12 mouse cellular contexts compared by ENCODE assay signal in the genomic region with DNA sequence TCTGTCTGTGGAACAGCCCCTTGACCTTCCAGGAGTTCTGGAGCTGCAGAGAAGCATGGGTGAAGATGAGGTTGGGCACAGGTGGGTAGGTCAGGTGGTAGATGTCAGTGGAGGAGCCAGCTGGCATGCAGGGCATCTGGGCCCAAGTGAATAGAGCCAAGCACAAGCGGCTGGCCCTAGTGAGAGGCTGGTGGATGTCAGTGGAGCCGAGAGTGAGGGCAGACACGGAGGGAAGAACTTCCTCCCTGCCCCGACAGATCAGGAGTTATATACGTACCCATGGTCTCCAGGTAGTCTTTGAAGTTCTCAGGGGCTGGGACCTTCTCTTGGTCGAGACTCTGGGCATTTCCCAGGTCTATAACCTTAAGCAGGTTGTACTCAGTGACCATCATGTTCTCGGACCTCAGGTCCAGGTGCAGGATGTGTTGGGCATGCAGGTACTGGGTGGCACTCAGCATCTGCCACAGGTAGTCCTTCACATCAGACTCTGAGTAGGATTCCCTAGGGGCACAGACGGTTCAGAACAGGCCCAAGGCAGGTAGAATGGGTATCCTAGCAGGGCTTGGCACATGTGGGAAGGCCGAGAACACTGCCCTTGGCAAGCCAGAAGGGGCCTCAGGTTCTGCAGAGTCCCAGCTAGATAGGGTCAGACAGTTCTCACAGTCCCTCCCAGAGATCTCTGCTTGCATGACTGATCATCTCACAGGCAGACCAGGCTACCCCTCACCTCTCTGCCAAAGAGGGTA. TPM values are rescaled to one million over a fixed set of nuclear protein-coding genes. Genes with fewer than 3 reads are reported as not detected.
DNase-seq lines count a peak whose midpoint lies in the region; ATAC-seq and TF ChIP-seq lines count a peak whose summit lies in the region.
"Had no signal": no experiment of that assay in that cellular context is flagged by ENCODE, and none has a peak within 500 bp of the region (broad histone marks: within the 10 kb centered on the region; RNA-seq: fewer than 3 reads in every experiment).

No protein-coding gene starts in this region.

- no peak overlapping the region; the same call in 1 of the 2 replicates for H3K9ac ChIP-seq in heart, embryonic 15.5 days
- peak overlapping the region; percentile 67; the same call in 1 of the 2 replicates for H3K9ac ChIP-seq in hindbrain, embryonic 13.5 days
- H3K9ac ChIP-seq in liver, postnatal 0 days (replicated peaks), result no peak overlapping the region
- H3K9ac ChIP-seq: embryonic facial prominence, embryonic 15.5 days had no signal

- no peak for ATAC-seq in heart, embryonic 15.5 days (replicated peaks; ENCODE audit: insufficient number of reproducible peaks, insufficient read depth, low FRiP score, low read depth)
- ATAC-seq in hindbrain, embryonic 13.5 days (ENCODE audit: low FRiP score), result no peak
- no peak for ATAC-seq in liver, postnatal 0 days

- H3K27me3 ChIP-seq in heart, embryonic 15.5 days, result peaks cover 12% of the 10 kb centered on the region
- peaks cover 58% of the 10 kb centered on the region for H3K27me3 ChIP-seq in E14TG2a.4 (ENCODE audit: insufficient read depth, low read length)
- peaks cover 36% of the 10 kb centered on the region for H3K27me3 ChIP-seq in hindbrain, embryonic 13.5 days
- H3K27me3 ChIP-seq in liver, postnatal 0 days (ENCODE audit: insufficient read depth, low read length), result peaks cover 2% of the 10 kb centered on the region; the same call in 1 of the 2 replicates

- peak overlapping the region; percentile 88; the same call in 1 of the 2 replicates for H3K27ac ChIP-seq in heart, embryonic 15.5 days
- H3K27ac ChIP-seq in hindbrain, embryonic 13.5 days, result no peak overlapping the region
- H3K27ac ChIP-seq in liver, postnatal 0 days (ENCODE audit: low read depth), result no peak overlapping the region
- H3K27ac ChIP-seq: embryonic facial prominence, embryonic 15.5 days had no signal

- H3K9me3 ChIP-seq in heart, embryonic 15.5 days (replicated peaks), result no peaks in the 10 kb centered on the region
- H3K9me3 ChIP-seq in E14TG2a.4 (ENCODE audit: low read length), result no peaks in the 10 kb centered on the region
- H3K9me3 ChIP-seq in hindbrain, embryonic 13.5 days, result no peaks in the 10 kb centered on the region
- no peaks in the 10 kb centered on the region for H3K9me3 ChIP-seq in liver, postnatal 0 days (ENCODE audit: low read length)
- H3K9me3 ChIP-seq: embryonic facial prominence, embryonic 15.5 days had no signal

- TF ChIP-seq CTCF in E14TG2a.4 (conservative IDR thresholded peaks at IDR 0.05; ENCODE audit: low read length), result no peak
- TF ChIP-seq CTCF in liver, postnatal 0 days (IDR thresholded peaks at IDR 0.05; ENCODE audit: low read depth), result no peak

- WGBS in heart, embryonic 15.5 days, result 74% methylated on average over 9 of the region's 9 CpGs
- WGBS in hindbrain, embryonic 13.5 days, result 83% methylated on average over 9 of the region's 9 CpGs
- WGBS in liver, postnatal 0 days (ENCODE audit: insufficient replicate concordance), result 61% methylated on average over 9 of the region's 9 CpGs

- H3K4me3 ChIP-seq in heart, embryonic 15.5 days, result no peak overlapping the region
- H3K4me3 ChIP-seq in E14TG2a.4 (replicated peaks; ENCODE audit: low read length), result 0 out of 2 replicates have a peak overlapping the region, but pooled peaks have one; percentile 64
- peak overlapping the region; percentile 41; the same call in 1 of the 2 replicates for H3K4me3 ChIP-seq in hindbrain, embryonic 13.5 days
- no peak overlapping the region for H3K4me3 ChIP-seq in liver, postnatal 0 days (ENCODE audit: low read depth, low read length)

- intact Hi-C loops in heart, postnatal 25 days (cut with DNase I), result no loop called here

- no peak for TF ChIP-seq EP300 in liver, postnatal 0 days (IDR thresholded peaks at IDR 0.05; ENCODE audit: low read depth)

- H3K4me2 ChIP-seq in heart, embryonic 15.5 days, result peak overlapping the region; percentile 54
- peak overlapping the region; percentile 65; the same call in 1 of the 2 replicates for H3K4me2 ChIP-seq in hindbrain, embryonic 13.5 days
- H3K4me2 ChIP-seq in liver, postnatal 0 days (ENCODE audit: low read depth, low read length), result 0 out of 2 replicates have a peak overlapping the region, but pooled peaks have one; percentile 26

- peaks cover 97% of the 10 kb centered on the region for H3K4me1 ChIP-seq in heart, embryonic 15.5 days (replicated peaks)
- H3K4me1 ChIP-seq in E14TG2a.4 (replicated peaks; ENCODE audit: low read depth, low read length), result peaks cover 21% of the 10 kb centered on the region
- H3K4me1 ChIP-seq in hindbrain, embryonic 13.5 days (replicated peaks), result peaks cover 8% of the 10 kb centered on the region
- H3K4me1 ChIP-seq in liver, postnatal 0 days (ENCODE audit: insufficient read depth), result peaks cover 19% of the 10 kb centered on the region

- peaks cover 4% of the 10 kb centered on the region; the same call in 1 of the 2 replicates for H3K36me3 ChIP-seq in heart, embryonic 15.5 days
- H3K36me3 ChIP-seq in E14TG2a.4 (ENCODE audit: insufficient read depth, low read length), result peaks cover 17% of the 10 kb centered on the region
- peaks cover 16% of the 10 kb centered on the region for H3K36me3 ChIP-seq in hindbrain, embryonic 13.5 days
- H3K36me3 ChIP-seq in liver, postnatal 0 days (replicated peaks; ENCODE audit: insufficient read depth, low read length), result peaks cover 10% of the 10 kb centered on the region

- no peak for DNase-seq in heart, postnatal 25 days (ENCODE audit: low spot score)
- no peak for DNase-seq in liver, postnatal 0 days
- no peak for DNase-seq in gastrocnemius, adult 8-10 months (ENCODE audit: low spot score in 2 of 2)
- DNase-seq in cerebellum, adult 11-12 months, result no peak
- DNase-seq in gastrocnemius, postnatal 10 days, result no peak
- DNase-seq: gastrocnemius, postnatal 36 days had no signal

RNA-seq across cellular contexts. Expression of gene Trim11, which starts 17.3 kb away (rescaled TPM):
- polyA plus RNA-seq in heart, embryonic 15.5 days (2015; fragmentation: Nextera tagmentation; extraction: Ambion mirVana), result 26.9 and 34.6 TPM in 2 replicates
- 10 to 100 TPM; 14.8 to 15.5 TPM for total RNA-seq in heart, postnatal 25 days (2021)
- polyA plus RNA-seq in hindbrain, embryonic 13.5 days (2015; fragmentation: Nextera tagmentation; extraction: Ambion mirVana), result 20.8 and 21.8 TPM in 2 replicates
- polyA plus RNA-seq in liver, postnatal 0 days (2015; fragmentation: Nextera tagmentation; extraction: Ambion mirVana), result 8.8 and 8.9 TPM in 2 replicates
- 1 to 10 TPM; 4.8 to 8.5 (median 7.4) TPM for total RNA-seq in gastrocnemius, adult 8-10 months (2022)
- total RNA-seq in gastrocnemius, postnatal 10 days (2021), result 10 to 100 TPM; 11.1 to 15.4 TPM

RNA-seq across cellular contexts. Expression of gene Hist3h2a, which starts 40.7 kb away (rescaled TPM):
- polyA plus RNA-seq in heart, embryonic 15.5 days (2015; fragmentation: Nextera tagmentation; extraction: Ambion mirVana), result 30.4 and 34.7 TPM in 2 replicates
- 10 to 100 TPM; 17.1 to 21.3 TPM for total RNA-seq in heart, postnatal 25 days (2021)
- 138 and 142 TPM in 2 replicates for polyA plus RNA-seq in hindbrain, embryonic 13.5 days (2015; fragmentation: Nextera tagmentation; extraction: Ambion mirVana)
- polyA plus RNA-seq in liver, postnatal 0 days (2015; fragmentation: Nextera tagmentation; extraction: Ambion mirVana), result 14.3 and 14.8 TPM in 2 replicates
- 10 to 100 TPM in 3 of 4 experiments, 1 to 10 TPM in 1; 8.9 to 14.8 (median 11.5) TPM for total RNA-seq in gastrocnemius, adult 8-10 months (2022)
- 10 to 100 TPM; 25.1 to 25.6 TPM for total RNA-seq in gastrocnemius, postnatal 10 days (2021)

RNA-seq across cellular contexts. Expression of gene Trim17, which starts 40.7 kb away (rescaled TPM):
- 0.27 and 0.57 TPM in 2 replicates for polyA plus RNA-seq in heart, embryonic 15.5 days (2015; fragmentation: Nextera tagmentation; extraction: Ambion mirVana)
- under 1 TPM; 0.10 to 0.17 TPM for total RNA-seq in heart, postnatal 25 days (2021)
- polyA plus RNA-seq in hindbrain, embryonic 13.5 days (2015; fragmentation: Nextera tagmentation; extraction: Ambion mirVana), result 1.6 TPM in 2 replicates
- polyA plus RNA-seq in liver, postnatal 0 days (2015; fragmentation: Nextera tagmentation; extraction: Ambion mirVana), result 0.11 and 0.15 TPM in 2 replicates
- under 1 TPM; 0.08 to 0.31 (median 0.20) TPM for total RNA-seq in gastrocnemius, adult 8-10 months (2022)
- total RNA-seq in gastrocnemius, postnatal 10 days (2021), result under 1 TPM; 0.14 TPM

RNA-seq across cellular contexts. Expression of gene Hist3h2ba, which starts 46.5 kb away (rescaled TPM):
- 18.0 and 18.3 TPM in 2 replicates for polyA plus RNA-seq in heart, embryonic 15.5 days (2015; fragmentation: Nextera tagmentation; extraction: Ambion mirVana)
- 1 to 10 TPM; 1.8 to 2.3 TPM for total RNA-seq in heart, postnatal 25 days (2021)
- polyA plus RNA-seq in hindbrain, embryonic 13.5 days (2015; fragmentation: Nextera tagmentation; extraction: Ambion mirVana), result 285 and 298 TPM in 2 replicates
- polyA plus RNA-seq in liver, postnatal 0 days (2015; fragmentation: Nextera tagmentation; extraction: Ambion mirVana), result 4.9 and 10.0 TPM in 2 replicates
- 1 to 10 TPM in 1 of 4 experiments, under 1 TPM in 1, not detected in 2; 0.52 to 1.2 TPM for total RNA-seq in gastrocnemius, adult 8-10 months (2022)
- 1 to 10 TPM; 7.3 to 8.0 TPM for total RNA-seq in gastrocnemius, postnatal 10 days (2021)
- total RNA-seq: CH12.LX had no signal
- polyA plus RNA-seq: liver, adult 2 months had no signal

RNA-seq across cellular contexts. Expression of gene Rnf187, which starts 56.5 kb away (rescaled TPM):
- 170 and 210 TPM in 2 replicates for polyA plus RNA-seq in heart, embryonic 15.5 days (2015; fragmentation: Nextera tagmentation; extraction: Ambion mirVana)
- total RNA-seq in heart, postnatal 25 days (2021), result 100 to 1,000 TPM; 163 to 167 TPM
- 522 and 540 TPM in 2 replicates for polyA plus RNA-seq in hindbrain, embryonic 13.5 days (2015; fragmentation: Nextera tagmentation; extraction: Ambion mirVana)
- polyA plus RNA-seq in liver, postnatal 0 days (2015; fragmentation: Nextera tagmentation; extraction: Ambion mirVana), result 85.3 and 96.0 TPM in 2 replicates
- 100 to 1,000 TPM in 2 of 4 experiments, 10 to 100 TPM in 2; 97.5 to 116 (median 100) TPM for total RNA-seq in gastrocnemius, adult 8-10 months (2022)
- total RNA-seq in gastrocnemius, postnatal 10 days (2021), result 100 to 1,000 TPM; 160 to 172 TPM

Comparison
In these comparisons a context has a peak if more than half of its experiments do, and no peak if none do; other contexts are left out.
1. H3K4me3 ChIP-seq: peak in E14TG2a.4 (single experiment) and hindbrain, embryonic 13.5 days (single experiment); none in heart, embryonic 15.5 days (single experiment) and liver, postnatal 0 days (single experiment).
2. Peak in every context shown above with its lines, with median percentiles within 50 percentile points of each other: H3K4me2 ChIP-seq.